Mouse (Mus musculus) embryonic fibroblast, embryonic 13.5 days (primary cell): ENCODE data around the gene Cdk12. TPM values are rescaled to one million over a fixed set of nuclear protein-coding genes. Genes with fewer than 3 reads are reported as not detected.

Source experiments
- H3K27ac ChIP-seq: 2 replicates; pipeline ENCODE4 v1.5.1; 2012; ENCODE audit warnings: low read length, control low read depth, inconsistent platforms; ENCODE audit not compliant: insufficient read depth
- H3K4me1 ChIP-seq: 2 replicates; pipeline ENCODE4 v1.6.1; 2011; ENCODE audit warnings: low read length; ENCODE audit not compliant: control insufficient read depth, insufficient read depth
- H3K4me3 ChIP-seq: 2 replicates; pipeline ENCODE4 v1.5.1; 2011; ENCODE audit warnings: mild to moderate bottlenecking, control low read depth, low read length; ENCODE audit not compliant: insufficient read depth
- CTCF ChIP-seq: IDR thresholded peaks from 2 replicates; pipeline ENCODE4 v1.5.1; 2011; ENCODE audit warnings: mild to moderate bottlenecking, control low read depth, low read length, moderate library complexity, borderline replicate concordance; ENCODE audit not compliant: insufficient read depth
- POLR2A ChIP-seq: IDR thresholded peaks from 2 replicates; pipeline ENCODE4 v1.6.1; 2011; ENCODE audit warnings: low read depth, mild to moderate bottlenecking, control low read depth, low read length, moderate library complexity
- polyA plus RNA-seq: library from polyadenylated mRNA; stranded (reverse); fragments of >200 nt; gene quantifications from 2 replicates; pipeline ENCODE4 v1.2.4, GENCODE M21; 2011; ENCODE audit warnings: low read depth; ENCODE audit not compliant: missing spikeins, insufficient read length

Gene Cdk12
- polyA plus RNA-seq, 1 experiment = 42.0 TPM

- no peaks in the 10 kb centered on the region for H3K4me1 ChIP-seq
- H3K4me3 ChIP-seq = no peak overlapping the region
- TF ChIP-seq CTCF (no peak), POLR2A (no peak)
- H3K27ac ChIP-seq = no peak overlapping the region
These were observed 121.1 kb downstream of the Cdk12 start for GRCm38 (mm10) chr11:98323933-98324332.

- H3K27ac ChIP-seq = no peak overlapping the region
- H3K4me1 ChIP-seq = no peaks in the 10 kb centered on the region
- no peak overlapping the region for H3K4me3 ChIP-seq
- TF ChIP-seq CTCF (no peak), POLR2A (no peak)
These were observed 122.4 kb downstream of the Cdk12 start for GRCm38 (mm10) chr11:98325191-98325820.

GRCm38 (mm10) chr11:98325821-98326218 is 123.0 kb downstream of the Cdk12 start:
- Histone ChIP-seq H3K4me1 (no peaks in the 10 kb centered on the region), H3K4me3 (no peak overlapping the region), H3K27ac (no peak overlapping the region)
- TF ChIP-seq POLR2A = no peak
- TF ChIP-seq CTCF = no peak

GRCm38 (mm10) chr11:98326741-98327135 is 123.9 kb downstream of the Cdk12 start:
- no peaks in the 10 kb centered on the region for H3K4me1 ChIP-seq
- TF ChIP-seq CTCF (no peak), POLR2A (no peak)
- H3K4me3 ChIP-seq = no peak overlapping the region
- H3K27ac ChIP-seq = no peak overlapping the region

- TF ChIP-seq POLR2A = no peak
- TF ChIP-seq CTCF = no peak
- Histone ChIP-seq H3K4me1 (no peaks in the 10 kb centered on the region), H3K27ac (no peak overlapping the region), H3K4me3 (no peak overlapping the region)
These were observed 124.5 kb downstream of the Cdk12 start for GRCm38 (mm10) chr11:98327136-98328030.

- H3K4me1 ChIP-seq = no peaks in the 10 kb centered on the region
- no peak overlapping the region for H3K27ac ChIP-seq
- TF ChIP-seq CTCF (no peak), POLR2A (no peak)
- no peak overlapping the region for H3K4me3 ChIP-seq
These were observed 125.1 kb downstream of the Cdk12 start for GRCm38 (mm10) chr11:98328031-98328370.

Other genes starting within 250 kb of the Cdk12 start
- 0.68 and 0.86 TPM in 2 replicates for gene Plxdc1, start 216.6 kb upstream of the Cdk12 start, polyA plus RNA-seq
- gene Arl5c, start 206.9 kb upstream of the Cdk12 start, polyA plus RNA-seq = 2.2 and 3.8 TPM in 2 replicates
- gene Cacnb1, start 180.0 kb upstream of the Cdk12 start, polyA plus RNA-seq = 4.9 and 7.1 TPM in 2 replicates
- 1,914 and 2,034 TPM in 2 replicates for gene Rpl19, start 176.3 kb upstream of the Cdk12 start, polyA plus RNA-seq
- gene Stac2, start 149.6 kb upstream of the Cdk12 start, polyA plus RNA-seq = 1.7 and 1.9 TPM in 2 replicates
- 30.3 and 34.0 TPM in 2 replicates for gene Fbxl20, start 52.7 kb upstream of the Cdk12 start, polyA plus RNA-seq
- gene Med1, start 9.8 kb upstream of the Cdk12 start, polyA plus RNA-seq = 52.2 and 59.7 TPM in 2 replicates
- not detected in 2 replicates for gene Neurod2, start 126.6 kb downstream of the Cdk12 start, polyA plus RNA-seq
- gene Ppp1r1b, start 145.3 kb downstream of the Cdk12 start, polyA plus RNA-seq = not detected in 2 replicates
- 14.9 and 18.5 TPM in 2 replicates for gene Stard3, start 155.3 kb downstream of the Cdk12 start, polyA plus RNA-seq
- not detected in 2 replicates for gene Tcap, start 180.8 kb downstream of the Cdk12 start, polyA plus RNA-seq
- not detected in 2 replicates for gene Pnmt, start 183.4 kb downstream of the Cdk12 start, polyA plus RNA-seq
- 3.6 and 4.1 TPM in 2 replicates for gene Pgap3, start 197.4 kb downstream of the Cdk12 start, polyA plus RNA-seq
- 15.3 and 17.8 TPM in 2 replicates for gene Erbb2, start 209.4 kb downstream of the Cdk12 start, polyA plus RNA-seq
- 47.2 and 54.3 TPM in 2 replicates for gene Mien1, start 235.9 kb downstream of the Cdk12 start, polyA plus RNA-seq
- gene Grb7, start 243.3 kb downstream of the Cdk12 start, polyA plus RNA-seq = not detected in 2 replicates